Comparison of ENCODE assay signal across 9 mouse cellular contexts in genomic region chr17:86769330-86770211, GRCm38 (mm10). TPM values are rescaled to one million over a fixed set of nuclear protein-coding genes. Genes with fewer than 3 reads are reported as not detected.
DNase-seq lines count a peak whose midpoint lies in the region; ATAC-seq and TF ChIP-seq lines count a peak whose summit lies in the region.
"Had no signal": no experiment of that assay in that cellular context is flagged by ENCODE, and none has a peak within 500 bp of the region (broad histone marks: within the 10 kb centered on the region; RNA-seq: fewer than 3 reads in every experiment).

No protein-coding gene starts in this region.

- no peak overlapping the region for H3K4me3 ChIP-seq in left cerebral cortex, adult 2 months
- no peak overlapping the region for H3K4me3 ChIP-seq in cortical plate, adult 2 months (ENCODE audit: insufficient read depth, low read length)
- no peak overlapping the region for H3K4me3 ChIP-seq in liver, embryonic 12.5 days
- H3K4me3 ChIP-seq in stomach, postnatal 0 days (ENCODE audit: low read depth, low read length), result no peak overlapping the region
- no peak overlapping the region for H3K4me3 ChIP-seq in midbrain, embryonic 14.5 days (replicated peaks; ENCODE audit: low read depth, low read length)
- H3K4me3 ChIP-seq in thymus, adult 2 months (ENCODE audit: control insufficient read depth, insufficient read depth, low read length), result no peak overlapping the region

- intact Hi-C loops in left cerebral cortex, adult 2 months (cut with DNase I), result no loop called here
- intact Hi-C loops in left cerebral cortex, postnatal 14 days (cut with DNase I), result no loop called here
- intact Hi-C loops in heart, postnatal 36 days (cut with DNase I), result loop anchor here (1.0 kb wide), 1 partner anchor 32 kb away; no protein-coding TSS in a partner anchor

- 46% methylated on average over 16 of the region's 16 CpGs for WGBS in liver, embryonic 12.5 days (ENCODE audit: insufficient replicate concordance)
- WGBS in stomach, postnatal 0 days, result 42% methylated on average over 16 of the region's 16 CpGs
- WGBS in midbrain, embryonic 14.5 days, result 83% methylated on average over 16 of the region's 16 CpGs
- 68% methylated on average over 16 of the region's 16 CpGs for WGBS in thymus, adult 2 months

- peaks cover 3% of the 10 kb centered on the region; the same call in 1 of the 2 replicates for H3K4me1 ChIP-seq in cortical plate, adult 2 months (ENCODE audit: control insufficient read depth, insufficient read depth, low read length)
- peaks cover 4% of the 10 kb centered on the region; the same call in 1 of the 2 replicates for H3K4me1 ChIP-seq in liver, embryonic 12.5 days
- H3K4me1 ChIP-seq in stomach, postnatal 0 days (replicated peaks; ENCODE audit: control insufficient read depth, insufficient read depth), result peaks cover 6% of the 10 kb centered on the region; the same call in 1 of the 2 replicates
- no peaks in the 10 kb centered on the region for H3K4me1 ChIP-seq in midbrain, embryonic 14.5 days (ENCODE audit: control insufficient read depth, insufficient read depth, low read length)
- peaks cover 8% of the 10 kb centered on the region; the same call in 1 of the 2 replicates for H3K4me1 ChIP-seq in thymus, adult 2 months (replicated peaks; ENCODE audit: control insufficient read depth, insufficient read depth, low read length)

- no peak for TF ChIP-seq POLR2A in cortical plate, adult 2 months (IDR thresholded peaks at IDR 0.05; ENCODE audit: extremely low read depth, insufficient read depth, low read length)
- TF ChIP-seq POLR2A in thymus, adult 2 months (IDR thresholded peaks at IDR 0.05; ENCODE audit: control insufficient read depth, extremely low read depth, insufficient read depth, low read length, poor library complexity), result no peak

- DNase-seq in left cerebral cortex, adult 2 months (ENCODE audit: extremely low spot score in 1 of 2, low spot score in 2 of 2), result no peak
- DNase-seq in left cerebral cortex, postnatal 14 days (ENCODE audit: low spot score in 2 of 2), result no peak
- peak; percentile 78 to 85 for DNase-seq in heart, postnatal 36 days
- DNase-seq in stomach, postnatal 0 days (ENCODE audit: low spot score), result peak; percentile 82
- DNase-seq in midbrain, embryonic 14.5 days, result no peak
- DNase-seq in thymus, adult 2 months, result no peak

- no peak for TF ChIP-seq CTCF in left cerebral cortex, adult 2 months (IDR thresholded peaks at IDR 0.05)
- TF ChIP-seq CTCF in cortical plate, adult 2 months (IDR thresholded peaks at IDR 0.05; ENCODE audit: extremely low read depth, insufficient read depth, low read length), result no peak
- TF ChIP-seq CTCF in stomach, postnatal 0 days (IDR thresholded peaks at IDR 0.05; ENCODE audit: low read depth), result 0 out of 2 replicates have a peak, but pooled peaks have one; percentile 3
- TF ChIP-seq CTCF in thymus, adult 2 months (IDR thresholded peaks at IDR 0.05; ENCODE audit: borderline replicate concordance, control insufficient read depth, extremely low read depth, insufficient read depth, low read length, poor library complexity), result no peak

- H3K4me2 ChIP-seq in liver, embryonic 12.5 days, result no peak overlapping the region
- no peak overlapping the region for H3K4me2 ChIP-seq in stomach, postnatal 0 days (replicated peaks; ENCODE audit: low read depth)
- H3K4me2 ChIP-seq in midbrain, embryonic 14.5 days (ENCODE audit: low read length), result no peak overlapping the region

- ATAC-seq in liver, embryonic 12.5 days, result peak; percentile 55
- peak; percentile 93 for ATAC-seq in stomach, postnatal 0 days (ENCODE audit: low FRiP score, low TSS enrichment)
- no peak for ATAC-seq in midbrain, embryonic 14.5 days (ENCODE audit: low FRiP score, low TSS enrichment)

- no peaks in the 10 kb centered on the region; the same call in 1 of the 2 replicates for H3K27me3 ChIP-seq in liver, embryonic 12.5 days (replicated peaks)
- no peaks in the 10 kb centered on the region for H3K27me3 ChIP-seq in stomach, postnatal 0 days (ENCODE audit: control insufficient read depth, insufficient read depth, low read length)
- H3K27me3 ChIP-seq in midbrain, embryonic 14.5 days (ENCODE audit: control insufficient read depth, insufficient read depth, low read length), result no peaks in the 10 kb centered on the region
- H3K27me3 ChIP-seq in thymus, adult 2 months (ENCODE audit: control insufficient read depth, insufficient read depth, low read length), result no peaks in the 10 kb centered on the region

- no peak for TF ChIP-seq EP300 in stomach, postnatal 0 days (optimal IDR thresholded peaks at IDR 0.05)

- H3K36me3 ChIP-seq in liver, embryonic 12.5 days, result no peaks in the 10 kb centered on the region
- no peaks in the 10 kb centered on the region for H3K36me3 ChIP-seq in stomach, postnatal 0 days (ENCODE audit: control insufficient read depth, insufficient read depth, low read length)
- no peaks in the 10 kb centered on the region for H3K36me3 ChIP-seq in midbrain, embryonic 14.5 days (ENCODE audit: control insufficient read depth, insufficient read depth, low read length)
- no peaks in the 10 kb centered on the region for H3K36me3 ChIP-seq in thymus, adult 2 months (ENCODE audit: control insufficient read depth, insufficient read depth, low read length)

- no peaks in the 10 kb centered on the region for H3K9me3 ChIP-seq in liver, embryonic 12.5 days (replicated peaks)
- H3K9me3 ChIP-seq in stomach, postnatal 0 days (ENCODE audit: control insufficient read depth, low read length), result no peaks in the 10 kb centered on the region
- no peaks in the 10 kb centered on the region for H3K9me3 ChIP-seq in midbrain, embryonic 14.5 days (ENCODE audit: control insufficient read depth, low read length)

- H3K27ac ChIP-seq in left cerebral cortex, adult 2 months, result peak overlapping the region; percentile 70
- H3K27ac ChIP-seq in cortical plate, adult 2 months (ENCODE audit: insufficient read depth, low read length), result peak overlapping the region; percentile 94
- H3K27ac ChIP-seq in liver, embryonic 12.5 days, result 0 out of 2 replicates have a peak overlapping the region, but pooled peaks have one; percentile 51
- H3K27ac ChIP-seq in stomach, postnatal 0 days (replicated peaks), result peak overlapping the region; percentile 53
- H3K27ac ChIP-seq in midbrain, embryonic 14.5 days (replicated peaks; ENCODE audit: low read depth, low read length), result no peak overlapping the region
- no peak overlapping the region for H3K27ac ChIP-seq in thymus, adult 2 months (ENCODE audit: control insufficient read depth, insufficient read depth, low read length)

- H3K9ac ChIP-seq in liver, embryonic 12.5 days, result no peak overlapping the region
- H3K9ac ChIP-seq in stomach, postnatal 0 days (ENCODE audit: low read length), result no peak overlapping the region
- no peak overlapping the region for H3K9ac ChIP-seq in midbrain, embryonic 14.5 days (replicated peaks; ENCODE audit: low read length)

RNA-seq across cellular contexts. Expression of gene Epas1, which starts 16.1 kb away (rescaled TPM):
- total RNA-seq in left cerebral cortex, adult 2 months (2021), result 10 to 100 TPM; 93.6 to 97.0 TPM
- total RNA-seq in left cerebral cortex, postnatal 14 days (2021), result 10 to 100 TPM; 90.1 to 93.8 TPM
- 70.1 and 76.0 TPM in 2 replicates for polyA plus RNA-seq in cortical plate, adult 2 months (2012; rRNA removed)
- total RNA-seq in heart, postnatal 36 days (2021), result 100 to 1,000 TPM; 239 to 306 TPM
- 1.3 and 1.9 TPM in 2 replicates for polyA plus RNA-seq in liver, embryonic 12.5 days (2016; fragmentation: Nextera tagmentation; extraction: Ambion mirVana)
- polyA plus RNA-seq in stomach, postnatal 0 days (2015; fragmentation: Nextera tagmentation; extraction: Ambion mirVana), result 4.7 and 5.5 TPM in 2 replicates
- polyA plus RNA-seq in midbrain, embryonic 14.5 days (2014; fragmentation: Nextera tagmentation; extraction: Ambion mirVana), result 4.8 and 9.8 TPM in 2 replicates
- polyA plus RNA-seq in thymus, adult 2 months (2012; rRNA removed), result 16.6 and 18.9 TPM in 2 replicates
- total RNA-seq: hematopoietic stem cell, adult 5-6 weeks had no signal

Comparison
In these comparisons a context has a peak if more than half of its experiments do, and no peak if none do; other contexts are left out.
1. DNase-seq: peak in heart, postnatal 36 days (2 of 2) and stomach, postnatal 0 days (single experiment); none in left cerebral cortex, adult 2 months (0 of 2), left cerebral cortex, postnatal 14 days (0 of 2), midbrain, embryonic 14.5 days (single experiment) and thymus, adult 2 months (single experiment).
2. H3K27ac ChIP-seq: peak in left cerebral cortex, adult 2 months (single experiment), cortical plate, adult 2 months (single experiment), liver, embryonic 12.5 days (single experiment) and stomach, postnatal 0 days (single experiment); none in midbrain, embryonic 14.5 days (single experiment) and thymus, adult 2 months (single experiment).